Mouse (Mus musculus) duodenum, adult 2 months (tissue): ENCODE data around the gene Napb. TPM values are rescaled to one million over a fixed set of nuclear protein-coding genes. Genes with fewer than 3 reads are reported as not detected.

Experiments
- polyA plus RNA-seq: library from polyadenylated mRNA; depleted of rRNA; stranded (reverse); fragments of >200 nt; gene quantifications from 2 replicates; pipeline ENCODE4 v1.2.3, GENCODE M21; 2012; ENCODE audit warnings: low replicate concordance; rRNA removed

Napb gene
- polyA plus RNA-seq = 0.06 and 0.07 TPM in 2 replicates

GRCm38 (mm10) chr2:148732327-148733000 lies at the start of gene Napb:
Gene Napb (minus strand): TSS chr2:148732467.

GRCm38 (mm10) chr2:148781709-148782108 lies 49.4 kb upstream of the Napb start, which contains the start of gene 8030411F24Rik:
Gene 8030411F24Rik (plus strand): TSS chr2:148782009.

GRCm38 (mm10) chr2:148771397-148771796 lies 39.1 kb upstream of the Napb start, which contains the start of gene Cst11:
Gene Cst11 (minus strand): TSS chr2:148771497.

DNA sequence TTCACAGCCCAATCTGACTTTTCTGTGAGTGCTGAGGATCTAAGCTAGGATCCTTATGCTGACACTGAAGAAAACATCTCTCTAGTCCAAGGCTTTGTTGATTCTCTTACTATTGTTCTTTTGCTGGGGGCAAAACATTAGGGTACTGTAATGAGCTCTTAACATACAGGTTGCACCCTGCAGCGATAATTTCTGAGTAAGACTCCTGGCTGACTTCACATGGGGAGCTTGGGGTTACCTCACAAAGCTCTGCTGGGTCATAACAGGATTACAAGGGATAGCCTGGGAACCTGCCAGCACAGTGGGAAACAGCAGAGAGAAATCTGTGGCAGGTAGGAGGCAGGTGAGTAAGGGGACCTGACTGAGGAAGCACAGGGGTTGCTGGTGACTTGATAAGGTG lies 17.8 kb upstream of the Napb start, which contains the start of gene Cstl1:
Gene Cstl1 (plus strand): TSS at position 301 of the 400 bp plus-strand sequence.

GRCm38 (mm10) chr2:148680775-148681291 lies 51.4 kb downstream of the Napb start, which contains the start of gene Gzf1:
Gene Gzf1 (plus strand): TSS chr2:148681023.

GRCm38 (mm10) chr2:148672199-148673096 lies 59.8 kb downstream of the Napb start, which contains the start of gene Nxt1:
Gene Nxt1 (plus strand): TSS chr2:148672601.

Other genes with a start within 250 kb of the Napb start
- gene Nxt1, start 59.9 kb downstream of the Napb start, polyA plus RNA-seq = 6.1 and 8.4 TPM in 2 replicates
- 2.6 and 4.0 TPM in 2 replicates for gene Gzf1, start 51.4 kb downstream of the Napb start, polyA plus RNA-seq
- gene Cstl1, start 17.9 kb upstream of the Napb start, polyA plus RNA-seq = not detected in 2 replicates
- gene Cst11, start 39.0 kb upstream of the Napb start, polyA plus RNA-seq = not detected in 2 replicates
- not detected in 2 replicates for gene 8030411F24Rik, start 49.5 kb upstream of the Napb start, polyA plus RNA-seq
- gene Cst12, start 56.9 kb upstream of the Napb start, polyA plus RNA-seq = not detected in 2 replicates
- gene Cst8, start 66.3 kb upstream of the Napb start, polyA plus RNA-seq = not detected in 2 replicates
- not detected in 2 replicates for gene Cst13, start 87.6 kb upstream of the Napb start, polyA plus RNA-seq
- gene Cst9, start 102.7 kb upstream of the Napb start, polyA plus RNA-seq = not detected in 2 replicates
- not detected in 2 replicates for gene 9230104L09Rik, start 132.6 kb upstream of the Napb start, polyA plus RNA-seq
- 303 and 431 TPM in 2 replicates for gene Cst3, start 143.2 kb upstream of the Napb start, polyA plus RNA-seq